Mouse (Mus musculus): ENCODE results near the gene Nfib.

The Nfib gene

GRCm38 (mm10) chr4:82509166-82509767 is 196.3 kb downstream of the Nfib start:
- DNase-seq = no peak

- peak; percentile 61 to 84 for DNase-seq
Measured at GRCm38 (mm10) chr4:82508281-82508687, 197.3 kb downstream of the Nfib start.

GRCm38 (mm10) chr4:82507541-82508280 is 197.8 kb downstream of the Nfib start:
- peak; percentile 29 to 60 for DNase-seq

GRCm38 (mm10) chr4:82506731-82507331 is 198.7 kb downstream of the Nfib start:
- DNase-seq = peak; percentile 77 to 92

- peak; percentile 92 to 96 for DNase-seq
Measured at GRCm38 (mm10) chr4:82506081-82506730, 199.3 kb downstream of the Nfib start.

GRCm38 (mm10) chr4:82505121-82506031 is 200.2 kb downstream of the Nfib start:
- peak; percentile 80 to 91 for DNase-seq

GRCm38 (mm10) chr4:82504284-82505120 is 201.0 kb downstream of the Nfib start:
- peak; percentile 57 to 73 for DNase-seq

- DNase-seq = no peak
Measured at GRCm38 (mm10) chr4:82504015-82504283, 201.6 kb downstream of the Nfib start.

GRCm38 (mm10) chr4:82503274-82504014 is 202.1 kb downstream of the Nfib start:
- no peak for DNase-seq

- no peak for DNase-seq
Measured at GRCm38 (mm10) chr4:82502611-82503010, 202.9 kb downstream of the Nfib start.

- DNase-seq = no peak
Measured at GRCm38 (mm10) chr4:82502012-82502411, 203.5 kb downstream of the Nfib start.

GRCm38 (mm10) chr4:82500578-82501098 is 204.9 kb downstream of the Nfib start:
- no peak for DNase-seq

- DNase-seq = no peak
Measured at GRCm38 (mm10) chr4:82499725-82500577, 205.6 kb downstream of the Nfib start.

- DNase-seq = no peak
Measured at GRCm38 (mm10) chr4:82499238-82499637, 206.3 kb downstream of the Nfib start.

GRCm38 (mm10) chr4:82497671-82498631 is 207.6 kb downstream of the Nfib start:
- no peak for DNase-seq

GRCm38 (mm10) chr4:82497141-82497566 is 208.4 kb downstream of the Nfib start:
- no peak for DNase-seq

- DNase-seq = no peak
Measured at GRCm38 (mm10) chr4:82496383-82496782, 209.2 kb downstream of the Nfib start.

GRCm38 (mm10) chr4:82495605-82496004 is 209.9 kb downstream of the Nfib start:
- no peak for DNase-seq
